Mouse (Mus musculus) layer of hippocampus, adult 9-10 months (tissue): ENCODE data around the gene RPS10-NUDT3.

Experiments
- DNase-seq: peaks from one replicate; pipeline ENCODE4 v3.0.0; 2022; ENCODE audit warnings: low spot score

RPS10-NUDT3 gene

DNA sequence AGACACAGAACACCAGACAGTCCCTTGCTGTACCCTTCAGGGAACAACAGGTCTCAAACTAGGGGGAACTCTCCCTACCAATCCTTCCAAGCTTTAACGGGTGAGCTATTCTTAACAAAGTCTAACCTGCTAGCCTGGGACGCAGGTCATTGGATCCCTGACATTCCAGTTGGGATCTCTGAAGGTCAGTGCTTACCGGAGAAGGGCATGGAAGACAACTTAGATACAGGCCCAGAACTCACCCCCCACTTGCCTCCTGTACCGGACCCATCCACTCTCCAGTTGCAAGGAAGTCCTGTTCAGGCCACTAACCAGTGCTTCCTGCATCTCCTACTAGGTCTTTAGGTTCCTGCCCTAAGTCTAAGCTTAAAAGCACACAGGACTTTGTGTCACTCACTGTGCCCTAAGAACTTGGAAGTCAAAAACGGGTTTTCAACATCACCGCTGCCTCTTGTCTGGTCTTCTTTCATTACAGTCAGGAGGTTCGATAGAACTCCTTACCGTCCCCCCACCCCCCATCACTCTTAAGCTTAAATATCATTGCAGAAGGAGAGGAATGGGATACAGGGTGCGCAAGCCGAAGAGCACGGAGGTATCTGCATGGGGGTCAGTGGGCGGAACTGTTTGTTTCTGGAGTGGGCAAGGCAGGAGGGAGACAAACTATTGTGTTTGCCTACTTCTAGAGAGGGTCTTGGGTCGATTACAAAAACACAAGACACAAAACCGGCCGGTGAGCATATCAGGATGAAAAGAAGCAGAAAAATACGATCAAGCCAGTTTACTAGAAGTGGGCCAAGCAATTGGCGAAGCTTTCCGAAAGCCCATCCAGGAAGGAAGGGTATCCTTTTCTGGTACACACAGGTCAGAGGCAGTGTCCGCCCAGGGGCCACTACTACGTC is 80.7 kb downstream of the RPS10-NUDT3 start:
- no peak for DNase-seq

GRCm38 (mm10) chr17:27552215-27553201 is 82.5 kb downstream of the RPS10-NUDT3 start:
- DNase-seq = no peak

DNA sequence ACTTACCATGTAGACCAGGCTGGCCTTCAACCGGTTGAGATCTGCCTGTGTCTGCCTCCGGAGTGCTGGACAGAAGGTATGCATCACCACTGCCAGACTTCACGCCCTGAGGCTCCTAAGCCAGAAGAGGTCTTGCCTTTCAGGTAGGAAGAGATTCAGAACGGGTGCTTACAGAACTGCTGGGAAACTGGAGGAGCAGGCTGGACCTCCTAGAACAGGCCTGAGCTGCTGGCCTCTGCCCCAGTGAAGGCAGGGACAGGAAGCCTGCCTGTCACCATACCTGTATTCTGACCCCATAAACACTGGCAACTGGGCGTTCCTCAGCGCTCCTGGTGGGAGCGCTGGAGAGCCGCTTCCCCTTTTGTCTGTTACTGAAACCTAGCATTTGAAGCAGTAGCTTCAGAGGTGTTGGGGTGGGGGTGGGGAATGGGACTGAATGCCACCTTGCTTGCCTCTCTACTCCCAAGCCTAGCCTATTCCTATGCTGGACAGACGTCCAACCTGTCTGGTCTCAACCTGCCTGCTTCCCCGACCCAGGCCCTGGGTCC is 83.6 kb downstream of the RPS10-NUDT3 start:
- no peak for DNase-seq

- no peak for DNase-seq
Observed at GRCm38 (mm10) chr17:27549234-27549633, 85.8 kb downstream of the RPS10-NUDT3 start.

GRCm38 (mm10) chr17:27547253-27547868 is 87.7 kb downstream of the RPS10-NUDT3 start:
- DNase-seq = no peak

DNA sequence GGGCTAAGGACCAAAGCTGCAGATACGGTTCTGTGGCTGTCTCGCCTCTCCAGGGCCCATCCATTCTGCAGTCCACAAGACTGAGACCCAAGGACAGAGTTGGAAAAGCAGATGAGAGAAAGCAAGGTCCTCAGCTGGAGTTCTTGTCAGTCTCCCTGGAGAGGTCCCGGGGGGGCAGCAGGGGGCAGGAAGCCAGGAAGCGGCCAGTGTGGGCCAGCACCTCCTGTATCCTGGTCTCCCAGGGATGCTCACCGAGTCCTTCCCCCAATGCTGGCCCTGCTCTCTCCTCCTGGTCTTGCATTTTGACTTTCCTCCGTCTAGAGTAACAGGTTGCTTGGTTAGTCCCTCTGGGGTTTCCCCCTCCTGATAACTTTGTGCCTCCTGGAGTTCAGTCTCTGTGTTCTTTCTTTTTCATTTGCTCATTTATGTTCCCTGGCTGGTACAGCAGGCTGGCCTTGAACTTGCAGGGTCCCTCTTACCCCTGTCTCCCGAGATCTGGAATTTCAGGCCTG is 88.4 kb downstream of the RPS10-NUDT3 start:
- no peak for DNase-seq

- no peak for DNase-seq
Observed at GRCm38 (mm10) chr17:27545991-27546390, 89.0 kb downstream of the RPS10-NUDT3 start.

DNA sequence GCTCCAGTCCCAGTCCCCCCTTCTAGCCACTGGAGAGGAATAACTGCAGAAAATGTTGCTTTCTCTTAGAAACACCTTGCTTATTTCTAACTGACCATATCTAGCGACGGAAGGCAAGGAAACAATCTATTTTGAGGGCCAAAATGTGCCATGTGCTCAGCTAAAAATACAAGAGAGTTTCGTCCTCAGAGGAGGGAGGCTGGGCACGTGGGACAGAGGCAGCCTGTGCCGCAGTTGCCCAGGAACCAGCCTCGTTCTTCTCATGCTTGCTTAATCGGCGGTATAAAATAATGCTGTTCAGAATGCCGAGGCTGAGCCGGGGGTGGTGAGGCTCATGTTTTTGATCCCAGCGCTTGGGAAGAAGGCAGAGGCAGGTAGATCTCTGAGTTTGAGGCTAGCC is 90.5 kb downstream of the RPS10-NUDT3 start:
- no peak for DNase-seq

GRCm38 (mm10) chr17:27541984-27542383 is 93.0 kb downstream of the RPS10-NUDT3 start:
- no peak for DNase-seq

GRCm38 (mm10) chr17:27541261-27541660 is 93.8 kb downstream of the RPS10-NUDT3 start:
- DNase-seq = no peak

- peak; percentile 89 for DNase-seq
Observed at GRCm38 (mm10) chr17:27534718-27535117, 100.3 kb downstream of the RPS10-NUDT3 start.

- DNase-seq = no peak
Observed at GRCm38 (mm10) chr17:27533354-27533753, 101.7 kb downstream of the RPS10-NUDT3 start.

DNA sequence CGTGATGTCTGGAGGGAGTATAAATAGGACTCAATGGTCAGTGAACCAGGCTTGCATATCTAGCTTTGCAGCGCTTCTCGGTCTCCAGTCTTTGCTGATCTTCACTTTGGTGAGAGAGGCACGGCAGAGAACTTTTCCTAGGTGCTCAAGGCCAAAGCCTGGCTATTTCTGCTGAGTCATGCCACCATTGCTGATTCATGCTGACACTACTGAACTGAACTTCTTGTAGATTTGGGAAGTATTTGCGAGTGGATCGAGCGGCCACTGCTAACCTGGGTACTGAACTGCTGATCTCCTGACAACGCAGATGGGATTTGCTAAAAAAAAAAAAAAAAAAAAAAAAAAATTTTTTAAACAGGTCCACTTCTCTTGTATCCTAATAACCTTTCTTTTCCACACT is 102.9 kb downstream of the RPS10-NUDT3 start:
- no peak for DNase-seq
